Mouse (Mus musculus) lung, postnatal 10 days (tissue): ENCODE data around the gene Atf1.
A peak's percentile ranks its signal among the peaks of the same experiment; 100 is the strongest.

Source experiments
- DNase-seq: peaks from one replicate; pipeline ENCODE4 v3.0.0; 2021

The Atf1 gene

GRCm38 (mm10) chr15:100227663-100228534 is at the start of gene Atf1:
Gene Atf1 (plus strand): TSS chr15:100227819.
- DNase-seq = peak; percentile 93

- no peak for DNase-seq
Observed at GRCm38 (mm10) chr15:100178487-100178886, 49.1 kb upstream of the Atf1 start.

GRCm38 (mm10) chr15:100179685-100180084 is 47.9 kb upstream of the Atf1 start:
- DNase-seq = no peak

GRCm38 (mm10) chr15:100180221-100180620 is 47.4 kb upstream of the Atf1 start:
- DNase-seq = no peak

- no peak for DNase-seq
Observed at GRCm38 (mm10) chr15:100181841-100182240, 45.8 kb upstream of the Atf1 start.

- DNase-seq = no peak
Observed at GRCm38 (mm10) chr15:100182526-100183280, 44.9 kb upstream of the Atf1 start.

- no peak for DNase-seq
Observed at GRCm38 (mm10) chr15:100183510-100183909, 44.1 kb upstream of the Atf1 start.

- peak; percentile 19 for DNase-seq
Observed at GRCm38 (mm10) chr15:100184821-100185496, 42.7 kb upstream of the Atf1 start.

GRCm38 (mm10) chr15:100186234-100186633 is 41.4 kb upstream of the Atf1 start:
- no peak for DNase-seq

GRCm38 (mm10) chr15:100186882-100187672 is 40.5 kb upstream of the Atf1 start:
- no peak for DNase-seq

- DNase-seq = no peak
Observed at GRCm38 (mm10) chr15:100188542-100188941, 39.1 kb upstream of the Atf1 start.

GRCm38 (mm10) chr15:100188962-100189404 is 38.6 kb upstream of the Atf1 start:
- peak; percentile 26 for DNase-seq

GRCm38 (mm10) chr15:100190083-100190482 is 37.5 kb upstream of the Atf1 start:
- DNase-seq = no peak

GRCm38 (mm10) chr15:100198983-100199745 is 28.5 kb upstream of the Atf1 start:
- peak; percentile 36 for DNase-seq

GRCm38 (mm10) chr15:100199790-100200189 is 27.8 kb upstream of the Atf1 start:
- DNase-seq = peak; percentile 64

GRCm38 (mm10) chr15:100201806-100202205 is 25.8 kb upstream of the Atf1 start:
- no peak for DNase-seq

GRCm38 (mm10) chr15:100202431-100203015 is 25.1 kb upstream of the Atf1 start:
- no peak for DNase-seq

GRCm38 (mm10) chr15:100204574-100204973 is 23.0 kb upstream of the Atf1 start:
- peak; percentile 26 for DNase-seq

- DNase-seq = no peak
Observed at GRCm38 (mm10) chr15:100210013-100210412, 17.6 kb upstream of the Atf1 start.

GRCm38 (mm10) chr15:100213339-100213738 is 14.3 kb upstream of the Atf1 start:
- no peak for DNase-seq

GRCm38 (mm10) chr15:100215092-100215491 is 12.5 kb upstream of the Atf1 start:
- DNase-seq = no peak
